Mouse (Mus musculus): Measurements from ENCODE around the gene Slc22a20. TPM values are rescaled to one million over a fixed set of nuclear protein-coding genes. Genes with fewer than 3 reads are reported as not detected.

Slc22a20 gene
- polyA plus RNA-seq, 1 experiment from 2014 or later, result not detected

- WGBS (ENCODE audit: insufficient replicate concordance), result 1% methylated on average over 16 of the region's 18 CpGs
- ATAC-seq (ENCODE audit: low read depth) (peak; percentile 95), DNase-seq (peak; percentile 76)
- Histone ChIP-seq H3K4me1 (replicated peaks) (peaks cover 88% of the 10 kb centered on the region), H3K36me3 (peaks cover 36% of the 10 kb centered on the region), H3K4me3 (replicated peaks) (peak overlapping the region; percentile 80), H3K4me2 (peak overlapping the region; percentile 98), H3K27ac (peak overlapping the region; percentile 97), H3K27me3 (no peaks in the 10 kb centered on the region), H3K9me3 (replicated peaks) (no peaks in the 10 kb centered on the region), H3K9ac (peak overlapping the region; percentile 89)
Observed at GRCm38 (mm10) chr19:6014991-6015510, 29.1 kb upstream of the Slc22a20 start.

GRCm38 (mm10) chr19:6013691-6014090 is 27.7 kb upstream of the Slc22a20 start:
- peaks cover 77% of the 10 kb centered on the region for H3K4me1 ChIP-seq (replicated peaks)
- 75% methylated on average over 10 of the region's 10 CpGs for WGBS (ENCODE audit: insufficient replicate concordance)
- peak overlapping the region; percentile 98 for H3K4me2 ChIP-seq
- H3K4me3 ChIP-seq (replicated peaks), result peak overlapping the region; percentile 80
- H3K9me3 ChIP-seq (replicated peaks), result no peaks in the 10 kb centered on the region
- ATAC-seq (ENCODE audit: low read depth), result no peak
- no peak for DNase-seq
- peak overlapping the region; percentile 97 for H3K27ac ChIP-seq
- no peaks in the 10 kb centered on the region for H3K27me3 ChIP-seq
- peaks cover 47% of the 10 kb centered on the region for H3K36me3 ChIP-seq
- peak overlapping the region; percentile 89 for H3K9ac ChIP-seq

GRCm38 (mm10) chr19:6009137-6009536 is 23.2 kb upstream of the Slc22a20 start:
- DNase-seq (no peak), ATAC-seq (ENCODE audit: low read depth) (no peak)
- no peak overlapping the region for H3K27ac ChIP-seq
- H3K4me1 ChIP-seq (replicated peaks), result peaks cover 35% of the 10 kb centered on the region
- 88% methylated on average over 8 of the region's 8 CpGs for WGBS (ENCODE audit: insufficient replicate concordance)
- no peaks in the 10 kb centered on the region for H3K9me3 ChIP-seq (replicated peaks)
- no peak overlapping the region for H3K4me3 ChIP-seq (replicated peaks)
- H3K36me3 ChIP-seq, result peaks cover 80% of the 10 kb centered on the region
- H3K4me2 ChIP-seq, result no peak overlapping the region
- no peaks in the 10 kb centered on the region for H3K27me3 ChIP-seq
- no peak overlapping the region for H3K9ac ChIP-seq

DNA sequence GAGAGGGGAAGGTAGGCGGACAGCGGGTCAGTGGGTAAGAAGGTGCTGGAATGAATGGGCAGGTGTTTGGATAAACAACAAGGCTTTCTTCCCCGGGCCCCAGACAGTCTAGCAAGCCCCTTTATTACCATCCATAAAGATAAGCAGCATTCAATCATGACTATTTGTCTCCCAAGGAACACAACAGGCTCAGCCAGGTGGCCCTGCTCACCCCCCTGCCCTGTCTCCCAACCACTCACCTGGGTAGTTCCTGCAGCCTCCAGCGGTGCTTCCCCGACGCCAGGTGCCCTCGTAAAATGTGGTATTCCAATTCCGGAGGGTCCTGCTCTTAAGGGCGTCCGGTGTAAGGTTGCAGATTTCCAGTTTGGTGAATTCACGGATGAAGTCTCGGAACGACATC is 21.1 kb upstream of the Slc22a20 start:
- peaks cover 16% of the 10 kb centered on the region for H3K4me1 ChIP-seq (replicated peaks)
- H3K9me3 ChIP-seq (replicated peaks), result no peaks in the 10 kb centered on the region
- H3K27ac ChIP-seq, result no peak overlapping the region
- peaks cover 71% of the 10 kb centered on the region for H3K36me3 ChIP-seq
- no peak for ATAC-seq (ENCODE audit: low read depth)
- WGBS (ENCODE audit: insufficient replicate concordance), result 92% methylated on average over 13 of the region's 13 CpGs
- H3K4me3 ChIP-seq (replicated peaks), result no peak overlapping the region
- no peaks in the 10 kb centered on the region for H3K27me3 ChIP-seq
- no peak overlapping the region for H3K9ac ChIP-seq
- DNase-seq, result no peak
- no peak overlapping the region for H3K4me2 ChIP-seq

- Histone ChIP-seq H3K36me3 (peaks cover 68% of the 10 kb centered on the region), H3K27ac (no peak overlapping the region), H3K27me3 (no peaks in the 10 kb centered on the region), H3K9me3 (replicated peaks) (no peaks in the 10 kb centered on the region), H3K4me1 (replicated peaks) (0 out of 2 replicates have a peak, but pooled peaks cover 2% of the 10 kb centered on the region), H3K4me3 (replicated peaks) (no peak overlapping the region), H3K4me2 (no peak overlapping the region), H3K9ac (no peak overlapping the region)
- DNase-seq (no peak), ATAC-seq (ENCODE audit: low read depth) (no peak)
- WGBS (ENCODE audit: insufficient replicate concordance), result 79% methylated on average over 11 of the region's 11 CpGs
Observed at GRCm38 (mm10) chr19:6005541-6005940, 19.6 kb upstream of the Slc22a20 start.

DNA sequence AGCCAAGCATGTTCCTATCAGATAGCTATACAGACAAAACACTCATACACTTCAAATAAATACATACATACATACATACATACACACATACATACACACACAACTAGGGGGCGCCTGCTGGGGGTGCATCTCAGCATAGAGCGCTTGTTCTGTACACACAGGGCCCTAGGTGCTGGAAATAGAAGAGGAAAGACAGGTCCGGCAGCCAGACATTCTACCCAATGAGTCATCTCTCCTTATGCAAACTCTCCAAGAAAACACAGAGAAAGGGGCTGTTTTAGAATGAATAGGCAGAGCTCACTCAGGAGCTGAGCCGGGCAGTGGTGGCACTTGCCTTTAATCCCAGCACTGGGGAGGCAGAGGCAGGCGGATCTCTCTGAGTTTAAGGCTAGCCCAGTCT is 14.0 kb upstream of the Slc22a20 start:
- peaks cover 10% of the 10 kb centered on the region; the same call in 1 of the 2 replicates for H3K4me1 ChIP-seq (replicated peaks)
- H3K4me2 ChIP-seq, result no peak overlapping the region
- peaks cover 68% of the 10 kb centered on the region for H3K36me3 ChIP-seq
- H3K27me3 ChIP-seq, result no peaks in the 10 kb centered on the region
- WGBS (ENCODE audit: insufficient replicate concordance), result 77% methylated on average over 5 of the region's 5 CpGs
- DNase-seq, result no peak
- H3K9me3 ChIP-seq (replicated peaks), result no peaks in the 10 kb centered on the region
- ATAC-seq (ENCODE audit: low read depth), result no peak
- H3K4me3 ChIP-seq (replicated peaks), result no peak overlapping the region
- no peak overlapping the region for H3K27ac ChIP-seq
- no peak overlapping the region for H3K9ac ChIP-seq

- WGBS (ENCODE audit: insufficient replicate concordance), result 88% methylated on average over 3 of the region's 3 CpGs
Observed at GRCm38 (mm10) chr19:5998180-5998579, 12.2 kb upstream of the Slc22a20 start.

GRCm38 (mm10) chr19:5994711-5995110 is 8.8 kb upstream of the Slc22a20 start:
- Histone ChIP-seq H3K9ac (no peak overlapping the region), H3K4me2 (no peak overlapping the region), H3K9me3 (replicated peaks) (no peaks in the 10 kb centered on the region), H3K36me3 (peaks cover 91% of the 10 kb centered on the region), H3K4me1 (replicated peaks) (peaks cover 25% of the 10 kb centered on the region), H3K27me3 (no peaks in the 10 kb centered on the region), H3K27ac (no peak overlapping the region), H3K4me3 (replicated peaks) (no peak overlapping the region)
- 85% methylated on average over 14 of the region's 14 CpGs for WGBS (ENCODE audit: insufficient replicate concordance)
- DNase-seq (no peak), ATAC-seq (ENCODE audit: low read depth) (no peak)

More at GRCm38 (mm10) chr19:5998180-5998579, 12.2 kb upstream of the Slc22a20 start:
- Histone ChIP-seq H3K4me1 (replicated peaks) (peaks cover 8% of the 10 kb centered on the region; the same call in 1 of the 2 replicates), H3K9ac (no peak overlapping the region), H3K9me3 (replicated peaks) (no peaks in the 10 kb centered on the region), H3K4me3 (replicated peaks) (no peak overlapping the region), H3K4me2 (no peak overlapping the region), H3K27me3 (no peaks in the 10 kb centered on the region), H3K27ac (no peak overlapping the region), H3K36me3 (peaks cover 82% of the 10 kb centered on the region)
- ATAC-seq (ENCODE audit: low read depth) (no peak), DNase-seq (no peak)

GRCm38 (mm10) chr19:5992012-5992411 is 6.1 kb upstream of the Slc22a20 start:
- no peak overlapping the region for H3K4me3 ChIP-seq (replicated peaks)
- no peak for DNase-seq
- H3K4me2 ChIP-seq, result no peak overlapping the region
- H3K27ac ChIP-seq, result peak overlapping the region; percentile 32
- H3K4me1 ChIP-seq (replicated peaks), result peaks cover 41% of the 10 kb centered on the region
- no peak for ATAC-seq (ENCODE audit: low read depth)
- H3K9ac ChIP-seq, result no peak overlapping the region
- H3K27me3 ChIP-seq, result no peaks in the 10 kb centered on the region
- 61% methylated on average over 7 of the region's 7 CpGs for WGBS (ENCODE audit: insufficient replicate concordance)
- H3K36me3 ChIP-seq, result peaks cover 80% of the 10 kb centered on the region
- no peaks in the 10 kb centered on the region for H3K9me3 ChIP-seq (replicated peaks)

- 86% methylated on average over 7 of the region's 7 CpGs for WGBS (ENCODE audit: insufficient replicate concordance)
- H3K9me3 ChIP-seq (replicated peaks), result no peaks in the 10 kb centered on the region
- H3K9ac ChIP-seq, result no peak overlapping the region
- H3K36me3 ChIP-seq, result peaks cover 75% of the 10 kb centered on the region
- H3K27ac ChIP-seq, result peak overlapping the region; percentile 23; the same call in 1 of the 2 replicates
- no peak overlapping the region for H3K4me2 ChIP-seq
- DNase-seq, result no peak
- no peak for ATAC-seq (ENCODE audit: low read depth)
- no peak overlapping the region for H3K4me3 ChIP-seq (replicated peaks)
- H3K27me3 ChIP-seq, result no peaks in the 10 kb centered on the region
- peaks cover 37% of the 10 kb centered on the region for H3K4me1 ChIP-seq (replicated peaks)
Observed at GRCm38 (mm10) chr19:5991467-5991866, 5.5 kb upstream of the Slc22a20 start.

GRCm38 (mm10) chr19:5990921-5991320 is 5.0 kb upstream of the Slc22a20 start:
- Histone ChIP-seq H3K27ac (no peak overlapping the region), H3K27me3 (no peaks in the 10 kb centered on the region), H3K4me3 (replicated peaks) (no peak overlapping the region), H3K9me3 (replicated peaks) (no peaks in the 10 kb centered on the region), H3K4me1 (replicated peaks) (peaks cover 37% of the 10 kb centered on the region), H3K9ac (no peak overlapping the region), H3K36me3 (peaks cover 71% of the 10 kb centered on the region), H3K4me2 (no peak overlapping the region)
- 78% methylated on average over 1 of the region's 1 CpGs for WGBS (ENCODE audit: insufficient replicate concordance)
- ATAC-seq (ENCODE audit: low read depth) (no peak), DNase-seq (no peak)

- H3K4me2 ChIP-seq, result 0 out of 2 replicates have a peak overlapping the region, but pooled peaks have one; percentile 12
- H3K4me3 ChIP-seq (replicated peaks), result no peak overlapping the region
- ATAC-seq (ENCODE audit: low read depth), result no peak
- H3K9me3 ChIP-seq (replicated peaks), result no peaks in the 10 kb centered on the region
- no peak for DNase-seq
- no peak overlapping the region for H3K27ac ChIP-seq
- no peak overlapping the region for H3K9ac ChIP-seq
- WGBS (ENCODE audit: insufficient replicate concordance), result 87% methylated on average over 12 of the region's 12 CpGs
- no peaks in the 10 kb centered on the region for H3K27me3 ChIP-seq
- peaks cover 37% of the 10 kb centered on the region for H3K4me1 ChIP-seq (replicated peaks)
- peaks cover 64% of the 10 kb centered on the region for H3K36me3 ChIP-seq
Observed at GRCm38 (mm10) chr19:5990033-5990432, 4.1 kb upstream of the Slc22a20 start.

All from liver, embryonic 13.5 days (tissue).